Mouse (Mus musculus): Measurements from ENCODE around the gene Myh7.

GRCm38 (mm10) chr14:55027251-55027650 is 32.8 kb upstream of the Myh7 start:
- no peak for TF ChIP-seq CTCF (IDR thresholded peaks at IDR 0.05; ENCODE audit: borderline replicate concordance, extremely low read depth, insufficient read depth, insufficient read length)
- TF ChIP-seq POLR2A (IDR thresholded peaks at IDR 0.05; ENCODE audit: borderline replicate concordance, extremely low read depth, insufficient read depth, insufficient read length, poor library complexity, severe bottlenecking) = no peak
